Mouse (Mus musculus): ENCODE measurements around the gene Rfpl4. TPM values are rescaled to one million over a fixed set of nuclear protein-coding genes. Genes with fewer than 3 reads are reported as not detected.
"Not testable (repeated sequence)": the region's sequence is repeated elsewhere in the genome, so short reads cannot be mapped to it uniquely, and the experiment has no call there.

Gene Rfpl4
- polyA plus RNA-seq, 1 experiment from 2014 or later: not detected

- DNase-seq (ENCODE audit: low spot score, missing footprints): no peak
- ATAC-seq (ENCODE audit: low FRiP score): no peak
- no peak overlapping the region for H3K9ac ChIP-seq (ENCODE audit: low read length)
- no peak overlapping the region for H3K27ac ChIP-seq (ENCODE audit: low read depth, low read length)
- 92% methylated on average over 18 of the region's 18 CpGs for WGBS
- no peak overlapping the region for H3K4me2 ChIP-seq
- H3K36me3 ChIP-seq (ENCODE audit: control insufficient read depth, insufficient read depth, low read length): peaks cover 15% of the 10 kb centered on the region
- H3K4me1 ChIP-seq (ENCODE audit: control insufficient read depth, insufficient read depth, low read length): peaks cover 12% of the 10 kb centered on the region
- H3K27me3 ChIP-seq (ENCODE audit: control insufficient read depth, insufficient read depth, low read length): no peaks in the 10 kb centered on the region
- no peak overlapping the region for H3K4me3 ChIP-seq (ENCODE audit: low read depth, low read length)
- H3K9me3 ChIP-seq (ENCODE audit: control insufficient read depth, low read length): no peaks in the 10 kb centered on the region
Measured at GRCm38 (mm10) chr7:5083325-5084105, 33.2 kb downstream of the Rfpl4 start.

- WGBS: 96% methylated on average over 2 of the region's 2 CpGs
- Histone ChIP-seq H3K27me3 (ENCODE audit: control insufficient read depth, insufficient read depth, low read length) (no peaks in the 10 kb centered on the region), H3K27ac (ENCODE audit: low read depth, low read length) (no peak overlapping the region), H3K4me2 (no peak overlapping the region; the same call in 1 of the 2 replicates), H3K9ac (ENCODE audit: low read length) (no peak overlapping the region), H3K4me3 (ENCODE audit: low read depth, low read length) (no peak overlapping the region), H3K36me3 (ENCODE audit: control insufficient read depth, insufficient read depth, low read length) (peaks cover 19% of the 10 kb centered on the region), H3K4me1 (ENCODE audit: control insufficient read depth, insufficient read depth, low read length) (peaks cover 12% of the 10 kb centered on the region), H3K9me3 (ENCODE audit: control insufficient read depth, low read length) (no peaks in the 10 kb centered on the region)
- DNase-seq (ENCODE audit: low spot score, missing footprints) (no peak), ATAC-seq (ENCODE audit: low FRiP score) (no peak)
Measured at GRCm38 (mm10) chr7:5081939-5082338, 34.8 kb downstream of the Rfpl4 start.

- no peaks in the 10 kb centered on the region for H3K9me3 ChIP-seq (ENCODE audit: control insufficient read depth, low read length)
- peaks cover 12% of the 10 kb centered on the region for H3K4me1 ChIP-seq (ENCODE audit: control insufficient read depth, insufficient read depth, low read length)
- no peak overlapping the region for H3K27ac ChIP-seq (ENCODE audit: low read depth, low read length)
- peak overlapping the region; percentile 60 for H3K4me2 ChIP-seq
- ATAC-seq (ENCODE audit: low FRiP score) (no peak), DNase-seq (ENCODE audit: low spot score, missing footprints) (no peak)
- peak overlapping the region; percentile 96 for H3K9ac ChIP-seq (ENCODE audit: low read length)
- peaks cover 19% of the 10 kb centered on the region for H3K36me3 ChIP-seq (ENCODE audit: control insufficient read depth, insufficient read depth, low read length)
- WGBS: 81% methylated on average over 6 of the region's 6 CpGs
- peak overlapping the region; percentile 98 for H3K4me3 ChIP-seq (ENCODE audit: low read depth, low read length)
- H3K27me3 ChIP-seq (ENCODE audit: control insufficient read depth, insufficient read depth, low read length): no peaks in the 10 kb centered on the region
Measured at GRCm38 (mm10) chr7:5081241-5081640, 35.5 kb downstream of the Rfpl4 start.

GRCm38 (mm10) chr7:5080815-5081214, 35.9 kb downstream of the Rfpl4 start:
- 21% methylated on average over 6 of the region's 6 CpGs for WGBS
- Histone ChIP-seq H3K4me2 (peak overlapping the region; percentile 60), H3K9me3 (ENCODE audit: control insufficient read depth, low read length) (no peaks in the 10 kb centered on the region), H3K36me3 (ENCODE audit: control insufficient read depth, insufficient read depth, low read length) (peaks cover 21% of the 10 kb centered on the region), H3K27me3 (ENCODE audit: control insufficient read depth, insufficient read depth, low read length) (no peaks in the 10 kb centered on the region), H3K9ac (ENCODE audit: low read length) (peak overlapping the region; percentile 96), H3K4me3 (ENCODE audit: low read depth, low read length) (peak overlapping the region; percentile 98), H3K4me1 (ENCODE audit: control insufficient read depth, insufficient read depth, low read length) (peaks cover 12% of the 10 kb centered on the region), H3K27ac (ENCODE audit: low read depth, low read length) (peak overlapping the region; percentile 71; the same call in 1 of the 2 replicates)
- no peak for DNase-seq (ENCODE audit: low spot score, missing footprints)
- no peak for ATAC-seq (ENCODE audit: low FRiP score)

GRCm38 (mm10) chr7:5080010-5080751, 36.6 kb downstream of the Rfpl4 start, which contains the start of gene Epn1:
Gene Epn1 (plus strand): TSS chr7:5080235.
- peaks cover 12% of the 10 kb centered on the region for H3K4me1 ChIP-seq (ENCODE audit: control insufficient read depth, insufficient read depth, low read length)
- H3K27me3 ChIP-seq (ENCODE audit: control insufficient read depth, insufficient read depth, low read length): no peaks in the 10 kb centered on the region
- H3K36me3 ChIP-seq (ENCODE audit: control insufficient read depth, insufficient read depth, low read length): peaks cover 22% of the 10 kb centered on the region
- ATAC-seq (ENCODE audit: low FRiP score) (peak; percentile 98), DNase-seq (ENCODE audit: low spot score, missing footprints) (peak; percentile 99)
- peak within 1 kb of the TSS; percentile 96 for H3K9ac ChIP-seq (ENCODE audit: low read length)
- no peaks in the 10 kb centered on the region for H3K9me3 ChIP-seq (ENCODE audit: control insufficient read depth, low read length)
- WGBS: under 1% methylated on average over 76 of the region's 81 CpGs
- peak within 1 kb of the TSS; percentile 98 for H3K4me3 ChIP-seq (ENCODE audit: low read depth, low read length)
- peak within 1 kb of the TSS; percentile 60 for H3K4me2 ChIP-seq
- peak within 1 kb of the TSS; percentile 71 for H3K27ac ChIP-seq (ENCODE audit: low read depth, low read length)

- ATAC-seq (ENCODE audit: low FRiP score): peak; percentile 49
- H3K27me3 ChIP-seq (ENCODE audit: control insufficient read depth, insufficient read depth, low read length); H3K27ac ChIP-seq (ENCODE audit: low read depth, low read length); DNase-seq (ENCODE audit: low spot score, missing footprints); H3K9me3 ChIP-seq (ENCODE audit: control insufficient read depth, low read length): not testable (repeated sequence)
- H3K36me3 ChIP-seq (ENCODE audit: control insufficient read depth, insufficient read depth, low read length): peaks cover 27% of the 10 kb centered on the region
- peak overlapping the region; percentile 98 for H3K4me3 ChIP-seq (ENCODE audit: low read depth, low read length)
- H3K4me2 ChIP-seq: peak overlapping the region; percentile 60; the same call in 1 of the 2 replicates
- peak overlapping the region; percentile 96; the same call in 1 of the 2 replicates for H3K9ac ChIP-seq (ENCODE audit: low read length)
- H3K4me1 ChIP-seq (ENCODE audit: control insufficient read depth, insufficient read depth, low read length): peaks cover 12% of the 10 kb centered on the region
- 40% methylated on average over 8 of the region's 13 CpGs for WGBS
Measured at GRCm38 (mm10) chr7:5079365-5080009, 37.3 kb downstream of the Rfpl4 start.

GRCm38 (mm10) chr7:5076931-5077330, 39.8 kb downstream of the Rfpl4 start:
- H3K36me3 ChIP-seq (ENCODE audit: control insufficient read depth, insufficient read depth, low read length): peaks cover 29% of the 10 kb centered on the region; the same call in 1 of the 2 replicates
- DNase-seq (ENCODE audit: low spot score, missing footprints) (no peak), ATAC-seq (ENCODE audit: low FRiP score) (no peak)
- WGBS: 91% methylated on average over 2 of the region's 2 CpGs
- no peak overlapping the region for H3K4me3 ChIP-seq (ENCODE audit: low read depth, low read length)
- no peak overlapping the region for H3K9ac ChIP-seq (ENCODE audit: low read length)
- H3K4me1 ChIP-seq (ENCODE audit: control insufficient read depth, insufficient read depth, low read length): peaks cover 10% of the 10 kb centered on the region
- H3K27ac ChIP-seq (ENCODE audit: low read depth, low read length): no peak overlapping the region
- no peaks in the 10 kb centered on the region for H3K9me3 ChIP-seq (ENCODE audit: control insufficient read depth, low read length)
- H3K4me2 ChIP-seq: no peak overlapping the region
- H3K27me3 ChIP-seq (ENCODE audit: control insufficient read depth, insufficient read depth, low read length): no peaks in the 10 kb centered on the region

GRCm38 (mm10) chr7:5074984-5075383, 41.8 kb downstream of the Rfpl4 start:
- H3K27me3 ChIP-seq (ENCODE audit: control insufficient read depth, insufficient read depth, low read length): no peaks in the 10 kb centered on the region
- no peaks in the 10 kb centered on the region for H3K4me1 ChIP-seq (ENCODE audit: control insufficient read depth, insufficient read depth, low read length)
- H3K4me2 ChIP-seq: no peak overlapping the region
- no peak overlapping the region for H3K9ac ChIP-seq (ENCODE audit: low read length)
- H3K27ac ChIP-seq (ENCODE audit: low read depth, low read length): no peak overlapping the region
- no peak for ATAC-seq (ENCODE audit: low FRiP score)
- DNase-seq (ENCODE audit: low spot score, missing footprints): no peak
- H3K36me3 ChIP-seq (ENCODE audit: control insufficient read depth, insufficient read depth, low read length): peaks cover 39% of the 10 kb centered on the region
- H3K9me3 ChIP-seq (ENCODE audit: control insufficient read depth, low read length): no peaks in the 10 kb centered on the region
- H3K4me3 ChIP-seq (ENCODE audit: low read depth, low read length): no peak overlapping the region
- WGBS: 89% methylated on average over 5 of the region's 5 CpGs

Measured in midbrain, embryonic 11.5 days (tissue).